Mouse (Mus musculus): ENCODE results near the gene Fam219a. TPM values are rescaled to one million over a fixed set of nuclear protein-coding genes. Genes with fewer than 3 reads are reported as not detected.

The Fam219a gene
- polyA plus RNA-seq, 1 experiment from 2014 or later = 1.2 TPM

DNA sequence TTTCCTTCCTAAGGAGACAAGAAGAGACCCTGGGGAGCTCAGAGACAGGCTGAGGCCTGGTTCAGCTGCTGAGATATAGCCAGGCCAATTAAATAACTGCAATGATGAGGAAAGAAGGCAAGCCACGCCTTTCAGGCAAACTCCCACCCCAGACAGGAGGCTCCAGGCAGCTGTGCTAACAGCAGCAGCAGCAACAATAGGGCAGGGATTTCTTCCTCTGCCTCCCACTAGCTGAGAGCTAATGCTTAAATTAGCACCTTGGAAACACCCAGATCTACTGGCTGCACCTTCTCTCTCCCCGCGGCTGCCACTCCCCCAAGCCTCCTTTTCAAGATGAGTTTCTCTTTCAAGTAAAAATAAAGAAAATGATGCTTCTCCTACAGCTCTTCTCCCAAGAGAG is 3.2 kb downstream of the Fam219a start:
- Histone ChIP-seq H3K4me3 (ENCODE audit: low read depth, low read length) (no peak overlapping the region), H3K27me3 (ENCODE audit: control insufficient read depth, insufficient read depth, low read length) (peaks cover 13% of the 10 kb centered on the region), H3K27ac (replicated peaks; ENCODE audit: low read depth, low read length) (no peak overlapping the region), H3K9me3 (ENCODE audit: control insufficient read depth, low read length) (no peaks in the 10 kb centered on the region), H3K4me1 (ENCODE audit: control insufficient read depth, insufficient read depth, low read length) (peaks cover 13% of the 10 kb centered on the region; the same call in 1 of the 2 replicates), H3K4me2 (ENCODE audit: low read depth, severe bottlenecking) (no peak overlapping the region), H3K36me3 (ENCODE audit: control insufficient read depth, insufficient read depth, low read length) (no peaks in the 10 kb centered on the region), H3K9ac (ENCODE audit: low read length) (no peak overlapping the region)
- 14% methylated on average over 3 of the region's 3 CpGs for WGBS
- DNase-seq (ENCODE audit: low spot score) (no peak), ATAC-seq (ENCODE audit: insufficient number of reproducible peaks, low FRiP score, low TSS enrichment, low read depth) (no peak)

- Histone ChIP-seq H3K36me3 (ENCODE audit: control insufficient read depth, insufficient read depth, low read length) (no peaks in the 10 kb centered on the region), H3K9me3 (ENCODE audit: control insufficient read depth, low read length) (no peaks in the 10 kb centered on the region), H3K9ac (ENCODE audit: low read length) (no peak overlapping the region), H3K4me2 (ENCODE audit: low read depth, severe bottlenecking) (no peak overlapping the region), H3K4me1 (ENCODE audit: control insufficient read depth, insufficient read depth, low read length) (0 out of 2 replicates have a peak, but pooled peaks cover 2% of the 10 kb centered on the region), H3K4me3 (ENCODE audit: low read depth, low read length) (no peak overlapping the region), H3K27ac (replicated peaks; ENCODE audit: low read depth, low read length) (no peak overlapping the region), H3K27me3 (ENCODE audit: control insufficient read depth, insufficient read depth, low read length) (peaks cover 9% of the 10 kb centered on the region; the same call in 1 of the 2 replicates)
- WGBS = 82% methylated on average over 5 of the region's 5 CpGs
- ATAC-seq (ENCODE audit: insufficient number of reproducible peaks, low FRiP score, low TSS enrichment, low read depth) (no peak), DNase-seq (ENCODE audit: low spot score) (no peak)
Measured at GRCm38 (mm10) chr4:41563297-41563696, 6.0 kb downstream of the Fam219a start.

- H3K36me3 ChIP-seq (ENCODE audit: control insufficient read depth, insufficient read depth, low read length) = no peaks in the 10 kb centered on the region
- ATAC-seq (ENCODE audit: insufficient number of reproducible peaks, low FRiP score, low TSS enrichment, low read depth) (no peak), DNase-seq (ENCODE audit: low spot score) (no peak)
- H3K4me2 ChIP-seq (ENCODE audit: low read depth, severe bottlenecking) = no peak overlapping the region
- 74% methylated on average over 3 of the region's 3 CpGs for WGBS
- H3K9me3 ChIP-seq (ENCODE audit: control insufficient read depth, low read length) = no peaks in the 10 kb centered on the region
- no peaks in the 10 kb centered on the region for H3K27me3 ChIP-seq (ENCODE audit: control insufficient read depth, insufficient read depth, low read length)
- no peak overlapping the region for H3K9ac ChIP-seq (ENCODE audit: low read length)
- no peak overlapping the region for H3K4me3 ChIP-seq (ENCODE audit: low read depth, low read length)
- peaks cover 12% of the 10 kb centered on the region; the same call in 1 of the 2 replicates for H3K4me1 ChIP-seq (ENCODE audit: control insufficient read depth, insufficient read depth, low read length)
- no peak overlapping the region for H3K27ac ChIP-seq (replicated peaks; ENCODE audit: low read depth, low read length)
Measured at GRCm38 (mm10) chr4:41557092-41557491, 12.2 kb downstream of the Fam219a start.

GRCm38 (mm10) chr4:41556311-41556953 is 12.9 kb downstream of the Fam219a start:
- Histone ChIP-seq H3K27me3 (ENCODE audit: control insufficient read depth, insufficient read depth, low read length) (no peaks in the 10 kb centered on the region), H3K9me3 (ENCODE audit: control insufficient read depth, low read length) (no peaks in the 10 kb centered on the region), H3K4me1 (ENCODE audit: control insufficient read depth, insufficient read depth, low read length) (peaks cover 12% of the 10 kb centered on the region; the same call in 1 of the 2 replicates), H3K4me3 (ENCODE audit: low read depth, low read length) (no peak overlapping the region), H3K4me2 (ENCODE audit: low read depth, severe bottlenecking) (no peak overlapping the region), H3K27ac (replicated peaks; ENCODE audit: low read depth, low read length) (no peak overlapping the region), H3K36me3 (ENCODE audit: control insufficient read depth, insufficient read depth, low read length) (no peaks in the 10 kb centered on the region), H3K9ac (ENCODE audit: low read length) (no peak overlapping the region)
- 63% methylated on average over 5 of the region's 5 CpGs for WGBS
- DNase-seq (ENCODE audit: low spot score) (no peak), ATAC-seq (ENCODE audit: insufficient number of reproducible peaks, low FRiP score, low TSS enrichment, low read depth) (no peak)

- ATAC-seq (ENCODE audit: insufficient number of reproducible peaks, low FRiP score, low TSS enrichment, low read depth) = no peak
- Histone ChIP-seq H3K4me2 (ENCODE audit: low read depth, severe bottlenecking) (no peak overlapping the region), H3K36me3 (ENCODE audit: control insufficient read depth, insufficient read depth, low read length) (no peaks in the 10 kb centered on the region), H3K4me3 (ENCODE audit: low read depth, low read length) (no peak overlapping the region), H3K9ac (ENCODE audit: low read length) (no peak overlapping the region), H3K27ac (replicated peaks; ENCODE audit: low read depth, low read length) (no peak overlapping the region), H3K9me3 (ENCODE audit: control insufficient read depth, low read length) (no peaks in the 10 kb centered on the region), H3K4me1 (ENCODE audit: control insufficient read depth, insufficient read depth, low read length) (peaks cover 12% of the 10 kb centered on the region; the same call in 1 of the 2 replicates), H3K27me3 (ENCODE audit: control insufficient read depth, insufficient read depth, low read length) (no peaks in the 10 kb centered on the region)
- 58% methylated on average over 14 of the region's 14 CpGs for WGBS
- DNase-seq (ENCODE audit: low spot score) = no peak
Measured at GRCm38 (mm10) chr4:41554994-41555663, 14.2 kb downstream of the Fam219a start.

GRCm38 (mm10) chr4:41553116-41553515 is 16.2 kb downstream of the Fam219a start:
- no peaks in the 10 kb centered on the region for H3K27me3 ChIP-seq (ENCODE audit: control insufficient read depth, insufficient read depth, low read length)
- ATAC-seq (ENCODE audit: insufficient number of reproducible peaks, low FRiP score, low TSS enrichment, low read depth) = no peak
- no peaks in the 10 kb centered on the region for H3K9me3 ChIP-seq (ENCODE audit: control insufficient read depth, low read length)
- WGBS = 43% methylated on average over 11 of the region's 11 CpGs
- peaks cover 12% of the 10 kb centered on the region; the same call in 1 of the 2 replicates for H3K4me1 ChIP-seq (ENCODE audit: control insufficient read depth, insufficient read depth, low read length)
- no peak overlapping the region for H3K4me3 ChIP-seq (ENCODE audit: low read depth, low read length)
- no peak overlapping the region for H3K27ac ChIP-seq (replicated peaks; ENCODE audit: low read depth, low read length)
- peak; percentile 62 for DNase-seq (ENCODE audit: low spot score)
- H3K36me3 ChIP-seq (ENCODE audit: control insufficient read depth, insufficient read depth, low read length) = no peaks in the 10 kb centered on the region
- H3K4me2 ChIP-seq (ENCODE audit: low read depth, severe bottlenecking) = no peak overlapping the region
- H3K9ac ChIP-seq (ENCODE audit: low read length) = no peak overlapping the region

DNA sequence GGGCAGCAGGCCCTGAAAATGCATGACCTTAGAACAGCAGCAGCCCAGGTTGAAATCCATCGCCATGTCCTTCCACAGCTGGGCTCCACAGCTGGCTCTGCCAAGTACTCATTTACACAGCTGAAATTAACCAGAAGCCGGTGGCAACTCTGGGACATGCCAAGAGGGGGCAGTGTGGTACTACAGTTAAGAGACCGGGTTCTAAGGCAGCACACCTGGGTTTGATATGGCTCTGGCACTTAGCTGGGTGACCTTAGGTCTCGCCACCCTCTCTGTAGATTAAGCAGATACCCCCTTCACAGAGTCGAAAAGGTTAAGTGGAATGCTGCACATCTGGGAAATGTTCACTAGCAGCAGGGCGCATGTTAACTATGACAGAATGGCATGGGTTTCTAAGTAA is 16.8 kb downstream of the Fam219a start:
- ATAC-seq (ENCODE audit: insufficient number of reproducible peaks, low FRiP score, low TSS enrichment, low read depth) (peak; percentile 77; the same call in 1 of the 2 replicates), DNase-seq (ENCODE audit: low spot score) (peak; percentile 96)
- H3K27ac ChIP-seq (replicated peaks; ENCODE audit: low read depth, low read length) = no peak overlapping the region
- H3K4me1 ChIP-seq (ENCODE audit: control insufficient read depth, insufficient read depth, low read length) = peaks cover 12% of the 10 kb centered on the region; the same call in 1 of the 2 replicates
- 11% methylated on average over 6 of the region's 6 CpGs for WGBS
- no peaks in the 10 kb centered on the region for H3K9me3 ChIP-seq (ENCODE audit: control insufficient read depth, low read length)
- H3K4me3 ChIP-seq (ENCODE audit: low read depth, low read length) = no peak overlapping the region
- no peaks in the 10 kb centered on the region for H3K27me3 ChIP-seq (ENCODE audit: control insufficient read depth, insufficient read depth, low read length)
- H3K9ac ChIP-seq (ENCODE audit: low read length) = no peak overlapping the region
- H3K36me3 ChIP-seq (ENCODE audit: control insufficient read depth, insufficient read depth, low read length) = no peaks in the 10 kb centered on the region
- no peak overlapping the region for H3K4me2 ChIP-seq (ENCODE audit: low read depth, severe bottlenecking)

DNA sequence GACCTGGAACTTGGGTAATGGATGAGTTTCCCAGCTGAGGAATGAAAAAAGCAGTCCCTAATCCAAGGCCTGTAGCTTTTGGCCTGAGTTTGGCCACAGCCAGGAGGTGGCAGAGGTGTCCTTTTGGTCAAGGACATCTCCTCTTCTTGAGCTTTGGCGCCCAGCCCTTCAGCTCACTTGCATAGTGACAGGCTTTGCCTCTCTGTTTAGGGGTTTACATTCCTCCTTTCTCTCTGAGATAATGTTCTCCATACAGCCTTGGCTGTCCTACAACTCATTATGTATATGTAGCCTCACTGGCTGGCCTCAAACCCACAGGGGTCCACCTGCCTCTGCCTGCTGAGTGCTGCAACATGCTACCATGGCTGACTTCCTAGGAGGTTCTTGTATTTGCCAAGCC is 22.3 kb downstream of the Fam219a start:
- Histone ChIP-seq H3K9me3 (ENCODE audit: control insufficient read depth, low read length) (no peaks in the 10 kb centered on the region), H3K36me3 (ENCODE audit: control insufficient read depth, insufficient read depth, low read length) (no peaks in the 10 kb centered on the region), H3K4me3 (ENCODE audit: low read depth, low read length) (no peak overlapping the region), H3K9ac (ENCODE audit: low read length) (no peak overlapping the region), H3K4me2 (ENCODE audit: low read depth, severe bottlenecking) (no peak overlapping the region), H3K4me1 (ENCODE audit: control insufficient read depth, insufficient read depth, low read length) (no peaks in the 10 kb centered on the region), H3K27ac (replicated peaks; ENCODE audit: low read depth, low read length) (no peak overlapping the region), H3K27me3 (ENCODE audit: control insufficient read depth, insufficient read depth, low read length) (no peaks in the 10 kb centered on the region)
- DNase-seq (ENCODE audit: low spot score) (no peak), ATAC-seq (ENCODE audit: insufficient number of reproducible peaks, low FRiP score, low TSS enrichment, low read depth) (no peak)
- 80% methylated on average over 1 of the region's 1 CpGs for WGBS

All from limb, embryonic 11.5 days (tissue).